Mouse (Mus musculus) ovary, postnatal 14 days (tissue): ENCODE measurements around the gene Plagl1.
A peak's percentile ranks its signal among the peaks of the same experiment; 100 is the strongest.

Experiments
- DNase-seq: peaks from one replicate; pipeline ENCODE4 v3.0.0; 2022; ENCODE audit warnings: low spot score

Gene Plagl1

DNA sequence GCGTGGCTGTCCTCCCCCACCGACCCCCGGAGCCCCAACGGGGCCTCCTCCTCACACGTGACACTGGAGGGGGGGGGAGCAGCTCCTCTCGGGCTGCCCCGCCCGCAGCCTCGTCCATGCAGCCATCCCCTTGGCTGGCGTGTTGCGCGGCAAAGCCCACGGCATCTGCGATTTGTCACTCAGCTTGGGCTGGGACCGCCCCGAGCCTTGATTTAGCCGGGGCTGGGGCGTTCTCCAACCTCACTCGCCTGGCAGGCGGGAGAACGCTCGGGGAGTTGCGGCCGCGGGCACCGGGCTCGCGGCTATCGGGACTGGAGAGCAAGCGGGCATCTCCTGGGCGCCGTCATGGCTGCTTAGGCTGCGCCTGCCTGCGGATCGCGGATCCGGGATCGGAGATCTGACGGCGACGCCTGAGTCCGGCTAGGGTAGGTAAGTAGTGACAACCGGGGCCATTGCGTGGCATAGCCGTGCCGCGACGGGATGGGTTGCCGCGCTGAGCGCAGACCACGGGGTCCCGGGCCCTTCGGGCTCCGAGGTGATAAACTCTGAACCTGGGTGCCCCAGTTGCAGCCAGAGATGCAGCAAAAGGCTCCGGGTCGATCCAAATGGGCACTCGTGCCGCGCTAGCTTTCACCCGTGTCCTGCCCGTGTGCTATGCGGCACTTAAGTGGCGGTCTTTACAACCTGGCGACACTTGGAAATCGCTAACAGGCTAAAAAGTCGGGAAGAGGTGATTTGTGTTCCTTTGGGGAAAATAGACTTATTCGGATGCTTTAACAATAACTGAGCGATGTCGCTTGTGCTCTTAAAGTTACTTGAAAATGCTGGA, 30.5 kb downstream of the Plagl1 start:
- peak; percentile 64 for DNase-seq

- no peak for DNase-seq
These were observed 32.7 kb downstream of the Plagl1 start for GRCm38 (mm10) chr10:13092996-13093395.

DNA sequence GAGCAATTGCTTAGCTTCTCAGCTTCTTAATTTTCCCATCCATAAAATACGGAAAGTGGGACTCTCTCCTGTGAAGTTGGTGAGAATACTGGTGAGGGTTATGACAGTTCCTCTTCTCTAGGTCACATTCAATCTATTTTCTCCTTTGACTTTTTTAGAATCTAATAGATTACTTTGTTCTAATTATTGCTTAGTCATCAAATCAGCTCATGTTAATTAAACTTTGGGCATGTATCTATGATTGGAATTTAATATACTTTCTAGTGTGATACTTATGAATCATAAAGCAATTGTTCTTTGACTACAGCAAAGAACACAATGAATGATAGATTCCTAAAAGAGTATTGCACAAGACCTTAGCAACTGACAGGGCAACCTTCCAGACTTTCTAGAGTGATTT, 38.6 kb downstream of the Plagl1 start:
- DNase-seq: no peak

DNA sequence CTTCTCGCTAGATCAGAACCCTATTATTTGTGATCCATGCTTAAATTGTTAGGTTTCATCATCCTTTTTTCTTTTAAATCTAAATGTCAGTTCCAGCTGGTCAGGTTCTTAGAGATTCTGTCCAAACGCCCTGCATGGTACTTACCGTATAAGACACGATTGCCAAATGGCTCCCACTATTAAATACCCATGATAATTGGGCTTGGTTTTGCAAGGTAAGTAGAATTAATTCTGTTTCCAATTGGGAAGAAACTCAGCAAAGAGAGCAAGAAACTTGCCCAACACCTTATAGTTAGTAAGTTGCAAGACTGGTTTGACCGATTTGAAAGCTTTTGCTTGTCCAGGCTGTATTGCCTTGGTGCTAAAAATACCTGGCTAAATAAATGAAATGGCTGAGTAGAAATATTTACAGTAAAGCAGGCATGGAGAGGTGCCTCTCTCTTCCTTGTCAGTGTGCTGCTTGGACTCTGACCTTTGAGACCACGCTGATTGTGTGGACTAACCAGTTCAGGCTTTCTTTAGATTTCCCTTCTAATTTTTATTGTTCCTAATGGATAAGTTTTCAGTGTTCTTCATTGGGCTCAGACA, 39.9 kb downstream of the Plagl1 start:
- DNase-seq: no peak

GRCm38 (mm10) chr10:13102360-13102759, 42.1 kb downstream of the Plagl1 start:
- DNase-seq: no peak

GRCm38 (mm10) chr10:13103838-13104237, 43.5 kb downstream of the Plagl1 start:
- DNase-seq: no peak

DNA sequence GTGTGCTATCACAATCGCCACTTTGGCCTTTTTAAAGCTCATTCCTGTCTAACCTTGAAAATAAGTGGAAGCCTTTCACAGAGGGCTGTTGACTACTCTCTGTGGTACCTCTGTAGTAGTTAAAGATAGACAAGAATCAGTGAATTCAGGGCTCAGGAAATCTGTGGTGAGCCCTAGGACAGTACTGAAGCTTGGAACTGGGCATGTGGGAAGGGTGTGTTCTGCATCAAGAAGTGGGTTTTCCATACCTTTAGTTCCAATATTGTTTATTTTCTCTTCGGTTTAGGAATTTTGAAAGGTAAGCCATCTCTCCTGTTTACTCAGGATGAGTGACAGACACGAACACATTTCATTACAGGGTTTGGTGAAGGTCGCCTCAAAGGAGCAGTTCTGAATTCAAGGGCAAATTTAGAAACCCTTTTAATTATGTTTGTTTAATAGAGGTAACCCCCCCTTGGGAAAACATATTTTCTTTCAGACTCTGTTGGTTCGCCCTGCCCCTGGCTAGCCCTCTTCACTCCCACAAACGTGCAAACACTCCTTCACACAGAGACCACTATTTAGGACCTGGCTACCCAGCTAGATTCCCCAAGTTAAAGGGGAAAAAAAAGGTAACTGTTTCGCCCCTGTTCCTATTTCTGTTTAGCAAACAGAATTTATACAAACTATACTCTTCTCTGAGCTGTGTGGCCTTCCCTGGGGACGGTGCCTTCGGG, 46.8 kb downstream of the Plagl1 start:
- no peak for DNase-seq

DNA sequence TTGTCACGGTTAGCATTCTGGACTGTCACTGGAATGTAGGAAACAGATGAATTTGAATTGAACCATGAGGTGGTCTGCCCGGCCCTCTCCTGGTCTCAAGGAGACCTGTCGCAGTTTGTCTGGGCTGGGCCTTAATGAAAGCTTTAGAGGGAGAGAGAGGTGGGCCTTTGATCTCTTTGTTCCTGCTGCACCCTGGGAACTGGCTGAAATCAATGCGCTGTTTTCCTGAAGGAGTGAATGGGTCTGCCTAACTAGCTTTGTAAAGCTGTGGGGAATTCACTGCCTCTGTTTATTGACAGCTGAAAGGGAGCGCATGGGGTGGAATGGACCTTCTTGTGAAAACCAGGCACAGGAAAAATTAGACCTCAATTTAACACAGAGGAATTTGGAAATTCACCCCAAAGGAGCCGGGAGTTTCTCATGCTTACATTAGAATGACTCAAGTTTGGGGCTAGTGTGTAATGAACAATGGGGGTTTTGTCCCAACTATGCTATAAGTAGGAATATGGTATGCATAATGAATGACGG, 47.8 kb downstream of the Plagl1 start:
- no peak for DNase-seq

GRCm38 (mm10) chr10:13108847-13109246, 48.5 kb downstream of the Plagl1 start:
- no peak for DNase-seq

DNA sequence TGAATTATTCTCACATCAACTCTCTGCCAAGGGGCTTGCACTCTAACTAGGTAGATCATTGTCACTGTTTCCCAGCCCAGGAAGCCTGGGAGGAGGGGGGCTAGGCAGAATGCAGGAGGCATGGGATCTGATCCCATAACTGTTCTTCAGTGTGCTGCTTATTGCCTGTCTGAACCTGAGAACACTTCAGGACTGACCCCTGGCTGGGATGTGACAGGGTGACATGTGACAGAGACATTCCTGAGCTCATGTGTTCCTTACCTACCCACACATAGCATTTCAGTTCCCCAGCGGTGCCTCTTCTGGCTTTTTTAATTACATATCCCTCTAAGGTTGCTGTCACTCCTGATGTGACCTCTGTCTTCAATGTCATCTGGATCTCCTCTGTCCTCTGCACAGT, 49.5 kb downstream of the Plagl1 start:
- no peak for DNase-seq

DNA sequence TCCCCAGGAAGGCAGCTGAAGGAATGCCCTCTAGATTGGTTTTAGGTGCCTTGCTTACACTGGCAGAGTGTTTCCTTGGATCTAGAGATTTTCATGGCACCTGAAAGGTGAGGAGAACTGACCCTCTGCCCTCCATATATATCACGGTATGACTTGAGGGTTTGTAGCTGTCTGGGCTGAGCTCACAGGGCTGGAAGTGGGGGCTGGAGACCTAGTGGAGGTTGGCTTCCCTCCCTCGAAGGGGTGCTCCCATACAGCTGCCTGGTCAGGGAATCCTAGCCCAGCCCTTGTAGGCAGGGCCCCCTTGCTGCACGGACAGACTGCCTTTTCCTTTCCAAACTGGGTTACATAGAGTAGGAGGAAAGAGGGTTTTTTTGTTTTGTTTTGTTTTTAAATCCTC, 52.5 kb downstream of the Plagl1 start:
- DNase-seq: no peak

DNA sequence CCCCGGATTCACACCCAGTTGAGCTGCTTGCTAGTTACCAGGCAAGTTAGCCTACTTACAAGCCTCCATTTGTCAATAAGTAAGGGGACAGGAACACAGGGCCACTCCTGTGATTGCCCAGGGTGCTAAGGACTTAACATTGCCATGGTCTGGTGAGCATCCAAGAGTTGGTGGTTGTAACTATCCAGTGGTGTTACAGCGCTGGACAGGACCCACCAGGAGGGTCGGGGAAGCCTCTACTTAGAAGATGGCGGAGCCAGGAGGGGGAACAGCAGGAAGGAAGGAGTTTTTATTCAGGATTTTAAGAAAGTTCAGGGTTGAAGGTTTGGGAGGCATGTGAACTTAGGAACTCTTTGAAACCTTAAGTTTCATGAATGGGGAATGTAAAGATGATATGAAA, 53.3 kb downstream of the Plagl1 start:
- DNase-seq: no peak

- no peak for DNase-seq
These were observed 54.7 kb downstream of the Plagl1 start for GRCm38 (mm10) chr10:13115030-13115429.

DNA sequence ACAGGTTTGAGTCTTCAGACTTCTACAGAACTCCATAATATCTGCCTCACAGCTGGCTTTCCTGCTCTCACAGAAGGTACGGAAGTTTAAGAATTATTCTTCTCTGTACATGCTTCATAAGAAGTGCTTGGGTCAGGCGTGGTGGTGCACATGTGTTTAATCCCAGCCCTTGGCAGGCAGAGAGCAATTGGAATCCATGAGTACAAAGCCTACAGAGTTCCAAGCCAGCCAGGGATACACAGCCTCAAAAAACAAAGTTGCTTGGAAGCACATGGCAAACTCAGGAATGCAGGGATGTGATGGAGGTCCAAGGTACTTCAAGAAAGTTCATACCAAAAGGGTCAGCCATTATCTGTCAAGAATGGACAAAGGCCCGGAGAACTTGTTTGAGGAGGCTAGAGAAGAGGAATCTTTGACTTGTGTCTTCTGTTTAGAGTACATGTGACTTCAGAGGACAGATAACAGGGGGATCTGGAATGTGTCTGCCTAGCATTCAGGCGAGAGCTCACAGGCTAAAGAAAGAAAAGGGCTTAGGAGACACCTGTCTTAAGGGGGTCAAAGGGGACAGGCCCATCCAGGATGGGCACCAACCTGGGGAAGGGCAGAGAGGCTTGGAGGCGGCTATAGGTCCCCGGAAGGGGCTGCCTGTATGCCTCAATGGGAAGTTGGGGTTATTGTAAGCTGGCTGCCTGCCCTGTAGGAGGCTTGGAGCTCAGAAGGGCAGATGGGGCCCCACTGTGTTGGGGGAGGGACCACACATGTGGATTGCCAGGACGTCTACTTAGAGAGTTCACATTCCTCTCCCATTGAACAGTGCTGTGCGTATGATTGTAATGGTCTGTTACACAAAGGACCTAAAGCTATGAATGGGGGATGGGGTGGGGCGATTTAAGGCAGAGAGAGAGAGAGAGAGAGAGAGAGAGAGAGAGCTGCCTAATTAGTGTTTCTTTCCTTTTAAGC, 56.7 kb downstream of the Plagl1 start:
- no peak for DNase-seq

DNA sequence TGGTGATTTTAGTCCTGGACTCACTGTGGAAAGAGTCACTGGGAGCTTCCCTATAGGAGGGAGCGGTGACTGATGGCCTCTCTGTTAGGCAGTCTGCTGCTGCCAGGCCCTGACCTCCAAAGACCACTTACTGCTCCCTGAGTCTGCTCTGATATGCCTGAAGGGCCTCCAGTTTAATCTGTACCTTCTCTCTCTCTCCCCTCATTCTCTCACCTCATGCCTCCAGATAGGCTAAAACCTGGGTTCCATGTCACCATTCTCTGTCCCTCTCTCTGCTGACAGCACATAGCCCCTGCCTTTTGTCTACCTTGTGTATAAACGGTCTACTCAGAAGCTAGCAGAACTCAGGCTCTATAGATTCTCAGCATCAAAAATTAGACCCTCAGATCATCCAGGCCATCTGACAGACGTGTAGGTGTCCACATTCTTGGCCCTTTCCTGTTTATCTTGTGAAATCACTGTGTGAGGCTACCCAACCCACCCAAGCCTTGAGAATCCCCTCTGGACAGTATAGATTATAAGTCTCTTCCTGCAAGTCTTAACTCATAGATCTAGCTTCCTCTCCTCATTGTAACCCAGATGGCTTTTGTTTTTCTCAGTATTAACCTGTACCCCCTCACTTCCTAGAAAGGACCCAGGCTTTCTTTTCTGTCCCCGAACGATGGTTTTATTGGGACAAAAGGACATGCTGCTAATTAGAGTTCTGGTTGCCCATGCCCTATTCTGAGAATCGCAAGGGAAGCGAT, 57.9 kb downstream of the Plagl1 start:
- DNase-seq: no peak

GRCm38 (mm10) chr10:13118770-13119102, 58.4 kb downstream of the Plagl1 start:
- DNase-seq: no peak

DNA sequence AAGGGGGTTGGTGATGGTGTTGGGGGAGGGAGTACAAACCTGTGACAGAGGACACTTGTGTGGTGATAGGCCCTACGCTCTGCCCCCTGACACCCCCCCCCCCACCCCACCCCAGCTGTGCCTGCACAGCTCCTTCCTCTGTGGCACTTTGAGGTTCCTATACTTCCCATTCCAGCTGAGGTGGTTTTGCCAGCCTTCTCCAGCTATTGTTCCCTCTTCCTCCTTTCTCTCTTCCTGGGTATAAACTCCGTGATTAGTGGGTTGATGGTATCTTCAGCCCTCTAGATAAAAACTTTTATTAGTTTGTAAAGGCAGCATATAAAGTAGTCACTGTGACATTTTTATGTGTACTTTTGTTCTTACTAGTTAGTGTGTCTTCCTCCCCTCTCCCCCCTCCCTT, 59.0 kb downstream of the Plagl1 start:
- DNase-seq: no peak

GRCm38 (mm10) chr10:13125811-13126210, 65.5 kb downstream of the Plagl1 start:
- no peak for DNase-seq

- no peak for DNase-seq
These were observed 67.0 kb downstream of the Plagl1 start for GRCm38 (mm10) chr10:13127335-13127734.

- DNase-seq: no peak
These were observed 67.6 kb downstream of the Plagl1 start for GRCm38 (mm10) chr10:13127946-13128345.

- DNase-seq: no peak
These were observed 73.5 kb downstream of the Plagl1 start for GRCm38 (mm10) chr10:13133850-13134249.
